Mouse (Mus musculus) heart, adult 9 months (tissue): Measurements from ENCODE around the gene Nmrk1.
A peak's percentile ranks its signal among the peaks of the same experiment; 100 is the strongest.
"Not testable (repeated sequence)": the region's sequence is repeated elsewhere in the genome, so short reads cannot be mapped to it uniquely, and the experiment has no call there.

Experiments used
- DNase-seq, 2 experiments: peaks; one replicate each; pipeline ENCODE4 v3.0.0; 2022; ENCODE audit warnings: low spot score in 2 of 2

The Nmrk1 gene

DNA sequence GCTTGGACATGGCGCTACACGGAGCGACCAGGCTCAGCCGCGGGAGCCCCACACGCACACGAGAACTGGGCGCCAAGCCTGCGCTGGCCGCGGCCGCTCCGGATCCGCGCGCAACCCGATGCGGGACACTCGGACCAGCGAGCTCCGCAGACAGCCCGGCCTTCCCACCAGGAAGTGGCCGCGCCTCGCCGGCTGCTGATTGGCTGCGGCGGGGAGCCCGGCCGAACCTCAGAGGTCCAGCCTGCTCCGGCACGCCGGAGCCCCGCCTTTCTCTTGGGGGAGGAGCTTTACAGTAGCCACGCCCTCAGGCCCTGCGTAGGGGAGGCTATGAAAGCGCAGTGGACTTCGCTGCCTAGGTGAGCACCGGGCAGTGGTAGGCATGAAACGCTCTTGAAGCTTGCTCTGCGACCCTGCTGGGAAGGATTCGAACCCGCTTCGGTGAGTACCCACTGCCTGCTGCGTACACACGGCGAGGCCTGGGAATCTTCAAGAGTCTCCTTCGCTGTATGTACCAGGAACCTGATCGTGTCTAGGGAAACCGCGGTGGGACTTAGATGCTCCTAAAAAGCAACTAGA lies at the start of gene Nmrk1, which contains the start of gene Ostf1:
Gene Nmrk1, plus strand, starts transcription at position 307 of the 576 bp plus-strand sequence.
Gene Ostf1, minus strand, starts transcription at position 180 of the 576 bp plus-strand sequence.
- peak; percentile 96 to 97 for DNase-seq

DNA sequence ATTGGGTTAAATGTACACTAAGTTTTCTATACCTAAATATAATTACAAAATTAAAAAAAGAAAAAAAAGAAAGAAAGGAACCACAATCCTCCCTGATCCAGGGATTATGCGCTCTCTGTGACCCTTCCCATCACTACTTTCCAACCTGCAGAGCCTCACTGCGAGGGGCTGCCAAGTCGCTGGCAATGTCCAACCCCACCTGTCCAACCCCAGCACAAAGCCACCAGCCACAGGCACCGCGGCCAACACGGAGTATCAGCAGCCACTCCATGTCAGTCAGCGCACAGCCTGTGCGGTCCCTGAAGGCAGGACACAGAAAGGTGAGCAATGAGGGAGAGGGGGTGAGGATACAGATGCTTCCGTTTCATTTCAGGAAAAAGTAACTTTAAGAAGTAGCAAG lies 49.5 kb upstream of the Nmrk1 start:
- no peak for DNase-seq

GRCm38 (mm10) chr19:18582887-18583286 lies 48.9 kb upstream of the Nmrk1 start:
- no peak for DNase-seq

- DNase-seq, result no peak
Observed at GRCm38 (mm10) chr19:18583706-18584105, 48.0 kb upstream of the Nmrk1 start.

- no peak for DNase-seq
Observed at GRCm38 (mm10) chr19:18584621-18585020, 47.1 kb upstream of the Nmrk1 start.

DNA sequence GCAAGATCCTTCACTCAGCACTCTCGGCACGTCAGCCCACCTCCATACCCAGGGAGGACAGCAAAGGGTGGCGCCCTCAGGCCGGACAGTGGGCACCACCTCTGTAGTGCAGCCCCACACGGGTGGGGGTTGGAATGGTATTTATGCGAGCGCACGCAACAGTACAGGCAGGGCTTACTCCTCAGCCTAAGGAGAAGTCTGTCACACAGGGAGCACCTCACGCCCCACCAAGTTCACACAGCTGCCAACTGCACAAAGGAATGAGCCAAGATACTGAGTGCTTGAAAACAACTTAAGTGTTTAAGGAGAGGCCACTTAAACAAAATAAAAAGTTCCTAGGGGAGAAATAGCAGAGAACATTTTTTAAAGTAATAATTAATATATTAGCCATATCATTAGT lies 44.6 kb upstream of the Nmrk1 start:
- no peak for DNase-seq

GRCm38 (mm10) chr19:18588243-18588642 lies 43.5 kb upstream of the Nmrk1 start:
- no peak for DNase-seq

DNA sequence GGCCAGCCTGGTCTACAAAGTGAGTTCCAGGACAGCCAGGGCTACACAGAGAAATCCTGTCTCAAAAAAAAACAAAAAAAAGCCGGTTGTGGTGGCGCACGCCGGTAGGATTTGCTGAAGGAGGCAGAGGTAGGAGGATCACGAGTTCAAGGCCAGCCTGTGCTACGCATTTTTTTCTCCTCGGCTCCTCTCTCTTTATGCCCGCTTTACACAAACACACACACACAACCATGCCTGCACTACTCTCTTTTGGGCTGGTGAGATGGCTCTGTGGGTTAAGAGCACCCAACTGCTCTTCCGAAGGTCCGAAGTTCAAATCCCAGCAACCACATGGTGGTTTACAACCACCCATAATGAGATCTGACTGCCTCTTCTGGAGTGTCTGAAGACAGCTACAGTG lies 42.9 kb upstream of the Nmrk1 start:
- not testable (repeated sequence) for DNase-seq

DNA sequence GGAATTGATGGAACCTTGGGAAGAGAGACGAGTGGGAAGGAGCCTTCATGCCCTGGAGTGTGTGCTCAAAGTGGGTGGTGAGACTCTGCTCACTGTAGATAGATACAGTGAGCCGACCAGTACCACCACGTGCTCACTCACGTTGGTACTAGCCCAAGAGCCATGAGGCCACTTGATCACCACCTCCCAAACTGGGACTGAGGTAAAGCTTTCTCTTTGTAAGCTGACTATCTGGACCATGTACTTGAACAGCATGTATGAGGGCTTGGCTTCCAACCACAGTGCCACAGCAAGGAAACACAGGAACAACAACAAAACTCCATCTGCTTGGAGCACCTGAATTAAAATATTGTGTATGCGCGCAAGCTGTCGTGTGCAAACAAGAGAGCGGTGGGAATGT lies 42.5 kb upstream of the Nmrk1 start:
- DNase-seq, result no peak

DNA sequence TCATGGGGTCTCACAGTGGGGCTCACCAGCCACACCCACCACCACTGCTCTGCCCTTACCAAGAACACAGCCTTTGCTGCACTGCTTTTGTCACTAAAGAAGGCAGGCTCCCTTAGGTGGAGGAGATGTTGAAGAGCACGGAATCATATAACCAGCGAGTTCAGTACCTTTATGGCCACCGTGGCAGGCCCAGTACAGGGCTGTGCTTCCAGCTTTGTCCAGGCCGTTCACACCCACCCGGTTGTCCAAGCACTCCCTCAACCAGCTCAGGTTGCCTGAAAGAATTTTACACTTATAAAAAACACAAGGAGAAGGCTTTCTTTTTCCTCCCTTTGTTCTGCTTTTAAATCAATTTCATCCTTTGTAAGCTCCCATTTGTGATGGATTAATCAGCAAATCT lies 41.5 kb upstream of the Nmrk1 start:
- DNase-seq, result no peak

GRCm38 (mm10) chr19:18590942-18591354 lies 40.8 kb upstream of the Nmrk1 start:
- peak in 1 of 2 experiments; percentile 26 for DNase-seq

DNA sequence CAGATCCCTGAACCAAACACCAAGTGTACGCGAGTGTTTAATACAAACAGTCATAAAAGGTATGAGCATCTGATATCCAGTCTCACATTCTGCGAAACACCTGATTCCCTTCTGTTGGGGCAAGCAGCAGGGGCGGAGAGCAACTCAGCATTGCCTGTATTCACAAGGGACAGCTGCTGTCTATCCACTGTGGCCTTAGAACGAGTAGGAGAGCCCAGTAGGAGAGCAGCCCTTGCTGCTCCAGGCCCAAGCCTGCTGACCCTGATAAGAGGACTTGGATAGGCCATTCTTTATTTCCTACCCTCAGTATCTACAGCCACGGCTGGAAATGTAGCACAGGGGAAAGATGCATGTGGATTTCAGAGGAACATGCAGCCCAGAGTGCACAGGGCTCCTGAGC lies 38.8 kb upstream of the Nmrk1 start:
- no peak for DNase-seq

DNA sequence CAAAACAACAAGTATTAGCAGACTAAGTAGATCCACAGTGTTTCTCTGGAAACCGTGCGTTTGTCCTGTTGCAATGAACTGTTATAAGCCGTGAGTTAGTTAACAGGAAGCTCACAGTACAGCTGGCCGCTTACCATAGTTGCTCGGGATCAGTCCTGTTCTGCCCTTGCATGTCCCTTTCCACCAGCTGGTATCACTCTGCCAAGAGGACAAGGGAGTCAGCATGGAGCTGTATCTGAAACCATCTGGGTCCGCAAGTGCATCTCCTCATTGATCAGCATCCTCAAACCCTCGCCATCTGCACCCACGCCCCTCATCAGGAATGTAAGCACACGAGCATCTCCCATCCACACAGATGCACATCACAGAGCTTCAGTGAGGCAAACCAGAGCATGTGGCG lies 38.0 kb upstream of the Nmrk1 start:
- DNase-seq, result no peak

- no peak for DNase-seq
Observed at GRCm38 (mm10) chr19:18596876-18597275, 34.9 kb upstream of the Nmrk1 start.

- DNase-seq, result no peak
Observed at GRCm38 (mm10) chr19:18597772-18598171, 34.0 kb upstream of the Nmrk1 start.

DNA sequence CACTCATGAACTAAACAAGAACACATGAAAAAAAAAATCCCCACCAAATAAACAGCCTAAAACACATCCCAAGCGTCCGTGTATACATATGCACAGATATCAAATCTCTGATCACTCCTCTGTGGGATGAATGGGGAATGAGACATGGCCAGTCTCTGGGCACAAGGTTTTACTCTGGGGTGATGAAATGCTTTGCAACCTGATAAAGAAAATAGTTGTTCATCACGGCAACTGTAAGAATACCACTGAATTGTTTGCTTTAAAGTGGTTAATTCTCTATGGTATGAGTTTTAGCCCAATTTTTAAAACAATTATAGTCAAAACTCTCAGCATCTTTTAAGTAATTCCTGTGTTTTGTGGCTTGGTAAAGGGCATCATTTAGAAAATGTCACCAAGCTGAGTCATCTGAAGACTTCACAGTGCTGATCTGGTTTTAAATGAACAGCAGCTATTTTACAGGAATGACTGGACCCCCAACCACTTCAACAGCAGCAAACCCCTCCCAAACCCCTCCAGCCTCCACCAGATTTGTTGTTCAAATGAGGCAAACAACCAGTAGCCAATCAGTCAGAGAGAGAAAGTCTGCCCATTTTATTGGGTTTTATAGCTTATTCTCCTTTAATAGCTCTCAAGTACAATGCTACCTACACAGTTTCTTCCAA lies 33.4 kb upstream of the Nmrk1 start:
- DNase-seq, result no peak

DNA sequence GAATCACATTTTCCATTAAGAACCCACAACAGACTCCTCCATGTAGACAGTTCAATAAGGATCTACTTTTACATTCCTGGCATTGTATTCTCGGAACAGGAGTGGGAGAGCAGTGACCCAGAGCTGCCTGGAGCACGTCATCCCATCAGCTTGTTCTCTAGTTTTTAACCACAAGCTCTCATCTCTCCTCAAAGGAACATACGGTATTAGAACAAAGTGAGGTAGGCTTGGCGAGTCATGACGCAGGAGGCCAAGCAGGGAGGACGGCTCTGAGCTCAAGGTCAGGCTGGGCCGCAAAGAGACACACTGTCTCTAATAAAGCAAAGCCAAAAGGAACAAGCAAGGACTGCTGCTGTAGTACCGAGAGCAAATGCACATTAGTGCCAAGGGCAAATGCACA lies 32.7 kb upstream of the Nmrk1 start:
- DNase-seq, result no peak

DNA sequence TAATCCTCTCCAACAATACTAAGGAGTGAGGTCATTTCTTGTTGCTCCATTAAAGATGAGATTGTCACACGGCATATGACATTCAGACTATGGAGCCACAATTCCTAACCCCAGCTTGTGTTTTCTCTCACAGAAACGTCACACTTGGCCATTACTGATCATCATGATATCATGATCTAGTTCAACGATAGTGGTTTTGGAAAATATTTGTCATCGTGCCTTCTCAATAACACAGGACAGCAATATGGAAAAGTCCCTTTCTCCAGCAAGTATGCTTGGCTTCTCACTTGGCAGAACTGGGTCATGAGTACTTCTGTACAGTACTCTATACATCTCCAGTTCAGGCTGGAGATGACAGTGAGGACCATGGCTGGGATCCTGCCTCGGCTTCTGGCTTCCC lies 32.1 kb upstream of the Nmrk1 start:
- DNase-seq, result no peak

DNA sequence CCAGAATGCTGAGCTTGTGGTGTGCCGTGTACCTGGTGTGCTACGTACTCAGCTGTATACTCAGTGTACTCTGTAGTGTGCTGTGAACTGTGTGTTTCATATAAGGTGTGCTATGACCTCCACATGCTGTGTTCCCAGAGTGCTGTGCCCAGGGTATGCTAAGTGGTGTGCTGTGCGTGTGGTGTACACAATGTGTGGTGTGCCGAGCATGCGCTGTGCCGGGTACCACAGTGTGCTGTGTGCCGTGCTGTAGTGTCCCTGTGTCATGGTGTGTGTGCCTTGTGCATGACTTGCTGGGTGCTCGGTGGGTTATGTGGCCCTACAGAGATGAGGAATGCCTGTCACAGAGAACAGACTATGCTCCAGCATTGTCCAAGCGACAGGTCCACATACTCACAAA lies 31.1 kb upstream of the Nmrk1 start:
- DNase-seq, result no peak

GRCm38 (mm10) chr19:18603011-18603410 lies 28.7 kb upstream of the Nmrk1 start:
- DNase-seq, result no peak

- DNase-seq, result no peak
Observed at GRCm38 (mm10) chr19:18607907-18608306, 23.8 kb upstream of the Nmrk1 start.

- DNase-seq, result no peak
Observed at GRCm38 (mm10) chr19:18608975-18609374, 22.8 kb upstream of the Nmrk1 start.

- DNase-seq, result no peak
Observed at GRCm38 (mm10) chr19:18614337-18614736, 17.4 kb upstream of the Nmrk1 start.
